ENCODE assay signal across 8 mouse cellular contexts in genomic region chr11:83409792-83410291, GRCm38 (mm10). TPM values are rescaled to one million over a fixed set of nuclear protein-coding genes. Genes with fewer than 3 reads are reported as not detected.
DNase-seq lines count a peak whose midpoint lies in the region; ATAC-seq and TF ChIP-seq lines count a peak whose summit lies in the region.

No protein-coding gene starts in this region.

- DNase-seq in layer of hippocampus, adult 2 months (ENCODE audit: low spot score in 2 of 2), result no peak
- DNase-seq in layer of hippocampus, adult 18-20 months (ENCODE audit: low spot score in 2 of 2), result no peak
- DNase-seq in forebrain, embryonic 10.5 days (ENCODE audit: extremely low spot score, low spot score), result no peak
- peak; percentile 47 for DNase-seq in limb, embryonic 11.5 days (ENCODE audit: low spot score)
- no peak for DNase-seq in layer of hippocampus, adult 8-10 months (ENCODE audit: low spot score in 2 of 2)
- DNase-seq in left cerebral cortex, postnatal 14 days (ENCODE audit: low spot score in 2 of 2), result no peak

- H3K36me3 ChIP-seq in forebrain, embryonic 10.5 days (replicated peaks), result no peaks in the 10 kb centered on the region
- no peaks in the 10 kb centered on the region; the same call in 1 of the 2 replicates for H3K36me3 ChIP-seq in limb, embryonic 11.5 days (ENCODE audit: control insufficient read depth, insufficient read depth, low read length)
- no peaks in the 10 kb centered on the region for H3K36me3 ChIP-seq in stomach, embryonic 14.5 days (ENCODE audit: control insufficient read depth, insufficient read depth, low read length)

- H3K27ac ChIP-seq in layer of hippocampus, adult 2 months, result peak overlapping the region; percentile 95
- no peak overlapping the region for H3K27ac ChIP-seq in brown adipose tissue, adult 24 weeks (replicated peaks; ENCODE audit: low read depth, low read length)
- H3K27ac ChIP-seq in forebrain, embryonic 10.5 days, result peak overlapping the region; percentile 88
- no peak overlapping the region for H3K27ac ChIP-seq in limb, embryonic 11.5 days (replicated peaks; ENCODE audit: low read depth, low read length)
- H3K27ac ChIP-seq in stomach, embryonic 14.5 days (ENCODE audit: low read length), result no peak overlapping the region

- no peak for TF ChIP-seq CTCF in layer of hippocampus, adult 2 months (conservative IDR thresholded peaks at IDR 0.05)

- WGBS in forebrain, embryonic 10.5 days, result under 1% methylated on average over 34 of the region's 40 CpGs
- WGBS in limb, embryonic 11.5 days, result 2% methylated on average over 25 of the region's 40 CpGs
- WGBS in stomach, embryonic 14.5 days, result under 1% methylated on average over 30 of the region's 40 CpGs

- peak; percentile 35; the same call in 1 of the 2 replicates for ATAC-seq in limb, embryonic 11.5 days (ENCODE audit: insufficient number of reproducible peaks, low FRiP score, low TSS enrichment, low read depth)
- 0 out of 2 replicates have a peak, but pooled peaks have one; percentile 14 for ATAC-seq in stomach, embryonic 14.5 days (ENCODE audit: insufficient number of reproducible peaks, insufficient read depth, low FRiP score, low read depth)

- H3K4me3 ChIP-seq in layer of hippocampus, adult 2 months, result peak overlapping the region; percentile 78
- H3K4me3 ChIP-seq in brown adipose tissue, adult 24 weeks (ENCODE audit: insufficient read depth, low read depth, low read length), result peak overlapping the region; percentile 16; the same call in 1 of the 2 replicates
- peak overlapping the region; percentile 85 for H3K4me3 ChIP-seq in forebrain, embryonic 10.5 days
- H3K4me3 ChIP-seq in limb, embryonic 11.5 days (ENCODE audit: low read depth, low read length), result peak overlapping the region; percentile 68
- peak overlapping the region; percentile 57 for H3K4me3 ChIP-seq in stomach, embryonic 14.5 days (ENCODE audit: low read depth, low read length)

- H3K4me2 ChIP-seq in limb, embryonic 11.5 days (ENCODE audit: low read depth, severe bottlenecking), result peak overlapping the region; percentile 90
- H3K4me2 ChIP-seq in stomach, embryonic 14.5 days (replicated peaks; ENCODE audit: low read depth, low read length), result peak overlapping the region; percentile 90

- H3K9me3 ChIP-seq in forebrain, embryonic 10.5 days, result no peaks in the 10 kb centered on the region
- no peaks in the 10 kb centered on the region for H3K9me3 ChIP-seq in limb, embryonic 11.5 days (ENCODE audit: control insufficient read depth, low read length)
- H3K9me3 ChIP-seq in stomach, embryonic 14.5 days (ENCODE audit: control insufficient read depth, low read depth, low read length), result no peaks in the 10 kb centered on the region

- intact Hi-C loops in left cerebral cortex, postnatal 14 days (cut with DNase I), result loop anchor here (5.0 kb wide), 1 partner anchor 38 kb away; no protein-coding TSS in a partner anchor

- no peaks in the 10 kb centered on the region; the same call in 1 of the 2 replicates for H3K4me1 ChIP-seq in brown adipose tissue, adult 24 weeks (ENCODE audit: control insufficient read depth, insufficient read depth, insufficient read length, low read length)
- H3K4me1 ChIP-seq in forebrain, embryonic 10.5 days, result peaks cover 22% of the 10 kb centered on the region
- H3K4me1 ChIP-seq in limb, embryonic 11.5 days (ENCODE audit: control insufficient read depth, insufficient read depth, low read length), result peaks cover 5% of the 10 kb centered on the region; the same call in 1 of the 2 replicates
- peaks cover 4% of the 10 kb centered on the region for H3K4me1 ChIP-seq in stomach, embryonic 14.5 days (ENCODE audit: control insufficient read depth, insufficient read depth, low read length)

- peaks cover 53% of the 10 kb centered on the region for H3K27me3 ChIP-seq in forebrain, embryonic 10.5 days (ENCODE audit: poor library complexity, severe bottlenecking)
- H3K27me3 ChIP-seq in limb, embryonic 11.5 days (ENCODE audit: control insufficient read depth, insufficient read depth, low read length), result no peaks in the 10 kb centered on the region
- H3K27me3 ChIP-seq in stomach, embryonic 14.5 days (ENCODE audit: control insufficient read depth, insufficient read depth, low read length), result no peaks in the 10 kb centered on the region

- peak overlapping the region; percentile 77 for H3K9ac ChIP-seq in limb, embryonic 11.5 days (ENCODE audit: low read length)
- H3K9ac ChIP-seq in stomach, embryonic 14.5 days (replicated peaks; ENCODE audit: low read depth, low read length), result peak overlapping the region; percentile 52

RNA-seq across cellular contexts. Expression of gene Rasl10b, which starts 0.9 kb away (rescaled TPM):
- 100 to 1,000 TPM; 229 to 234 TPM for total RNA-seq in layer of hippocampus, adult 2 months (2021)
- total RNA-seq in layer of hippocampus, adult 18-20 months (2021), result 100 to 1,000 TPM; 243 to 245 TPM
- polyA plus RNA-seq in brown adipose tissue, adult 24 weeks (2012; ENCODE audit: insufficient read depth, insufficient read length, missing spikeins), result not detected in 2 replicates
- 2.7 and 3.1 TPM in 2 replicates for polyA plus RNA-seq in forebrain, embryonic 10.5 days (2016; fragmentation: Nextera tagmentation; extraction: Ambion mirVana)
- 0.88 and 1.3 TPM in 2 replicates for polyA plus RNA-seq in limb, embryonic 11.5 days (2014; fragmentation: Nextera tagmentation; extraction: Ambion mirVana)
- 0.62 and 1.1 TPM in 2 replicates for polyA plus RNA-seq in stomach, embryonic 14.5 days (2014; fragmentation: Nextera tagmentation; extraction: Ambion mirVana)
- 100 to 1,000 TPM; 202 to 211 (median 208) TPM for total RNA-seq in layer of hippocampus, adult 8-10 months (2022)
- 100 to 1,000 TPM; 229 to 234 TPM for total RNA-seq in left cerebral cortex, postnatal 14 days (2021)

RNA-seq across cellular contexts. Expression of gene Gas2l2, which starts 19.4 kb away (rescaled TPM):
- total RNA-seq in layer of hippocampus, adult 2 months (2021), result under 1 TPM in 1 of 2 experiments, not detected in 1; 0.28 TPM
- under 1 TPM; 0.28 to 0.32 TPM for total RNA-seq in layer of hippocampus, adult 18-20 months (2021)
- not detected in 2 replicates for polyA plus RNA-seq in brown adipose tissue, adult 24 weeks (2012; ENCODE audit: insufficient read depth, insufficient read length, missing spikeins)
- 0.07 TPM in 1 of 2 replicates, not detected in the other for polyA plus RNA-seq in forebrain, embryonic 10.5 days (2016; fragmentation: Nextera tagmentation; extraction: Ambion mirVana)
- not detected in 2 replicates for polyA plus RNA-seq in limb, embryonic 11.5 days (2014; fragmentation: Nextera tagmentation; extraction: Ambion mirVana)
- 0.10 TPM in 1 of 2 replicates, not detected in the other for polyA plus RNA-seq in stomach, embryonic 14.5 days (2014; fragmentation: Nextera tagmentation; extraction: Ambion mirVana)
- under 1 TPM; 0.43 to 0.56 (median 0.48) TPM for total RNA-seq in layer of hippocampus, adult 8-10 months (2022)
- total RNA-seq in left cerebral cortex, postnatal 14 days (2021), result under 1 TPM in 1 of 2 experiments, not detected in 1; 0.34 TPM

RNA-seq across cellular contexts. Expression of gene 1700020L24Rik, which starts 27.6 kb away (rescaled TPM):
- total RNA-seq in layer of hippocampus, adult 2 months (2021), result not detected
- total RNA-seq in layer of hippocampus, adult 18-20 months (2021), result under 1 TPM in 1 of 2 experiments, not detected in 1; 0.54 TPM
- 2.9 TPM in 1 of 2 replicates, not detected in the other for polyA plus RNA-seq in brown adipose tissue, adult 24 weeks (2012; ENCODE audit: insufficient read depth, insufficient read length, missing spikeins)
- 0.25 and 0.36 TPM in 2 replicates for polyA plus RNA-seq in forebrain, embryonic 10.5 days (2016; fragmentation: Nextera tagmentation; extraction: Ambion mirVana)
- polyA plus RNA-seq in limb, embryonic 11.5 days (2014; fragmentation: Nextera tagmentation; extraction: Ambion mirVana), result 0.55 TPM in 1 of 2 replicates, not detected in the other
- polyA plus RNA-seq in stomach, embryonic 14.5 days (2014; fragmentation: Nextera tagmentation; extraction: Ambion mirVana), result 1.5 TPM in 1 of 2 replicates, not detected in the other
- under 1 TPM in 2 of 4 experiments, not detected in 2; 0.40 to 0.51 TPM for total RNA-seq in layer of hippocampus, adult 8-10 months (2022)
- total RNA-seq in left cerebral cortex, postnatal 14 days (2021), result not detected

RNA-seq across cellular contexts. Expression of gene Mmp28, which starts 53.0 kb away (rescaled TPM):
- 1 to 10 TPM; 3.0 to 3.3 TPM for total RNA-seq in layer of hippocampus, adult 2 months (2021)
- total RNA-seq in layer of hippocampus, adult 18-20 months (2021), result 1 to 10 TPM; 2.9 TPM
- 5.4 and 6.6 TPM in 2 replicates for polyA plus RNA-seq in brown adipose tissue, adult 24 weeks (2012; ENCODE audit: insufficient read depth, insufficient read length, missing spikeins)
- polyA plus RNA-seq in forebrain, embryonic 10.5 days (2016; fragmentation: Nextera tagmentation; extraction: Ambion mirVana), result 0.70 and 1.1 TPM in 2 replicates
- 2.9 and 3.7 TPM in 2 replicates for polyA plus RNA-seq in limb, embryonic 11.5 days (2014; fragmentation: Nextera tagmentation; extraction: Ambion mirVana)
- 1.4 and 1.9 TPM in 2 replicates for polyA plus RNA-seq in stomach, embryonic 14.5 days (2014; fragmentation: Nextera tagmentation; extraction: Ambion mirVana)
- 1 to 10 TPM; 2.9 to 3.8 (median 3.7) TPM for total RNA-seq in layer of hippocampus, adult 8-10 months (2022)
- 1 to 10 TPM; 3.9 to 5.8 TPM for total RNA-seq in left cerebral cortex, postnatal 14 days (2021)

Comparison
In these comparisons a context has a peak if more than half of its experiments do, and no peak if none do; other contexts are left out.
1. H3K27ac ChIP-seq: peak in layer of hippocampus, adult 2 months (single experiment) and forebrain, embryonic 10.5 days (single experiment); none in brown adipose tissue, adult 24 weeks (single experiment), limb, embryonic 11.5 days (single experiment) and stomach, embryonic 14.5 days (single experiment).
2. H3K4me3 ChIP-seq: peak in every context shown above with its lines; median percentile 85 in forebrain, embryonic 10.5 days; 78 in layer of hippocampus, adult 2 months; 68 in limb, embryonic 11.5 days; 57 in stomach, embryonic 14.5 days; 16 in brown adipose tissue, adult 24 weeks.